Mouse (Mus musculus) myocyte (in vitro differentiated cells): ENCODE measurements around the gene Aven.

Experiments used
- CEBPB ChIP-seq: IDR thresholded peaks from 2 replicates; pipeline ENCODE4 v1.6.1; 2011; ENCODE audit warnings: mild to moderate bottlenecking, moderate library complexity; ENCODE audit not compliant: poor library complexity, insufficient read depth, severe bottlenecking
- E2F4 ChIP-seq: IDR thresholded peaks from one replicate; pipeline ENCODE4 v1.6.1; 2011; ENCODE audit warnings: mild to moderate bottlenecking, control low read depth, moderate library complexity; ENCODE audit not compliant: insufficient read depth
- MAX ChIP-seq: IDR thresholded peaks from one replicate; pipeline ENCODE4 v1.6.1; 2011; ENCODE audit warnings: low read depth, mild to moderate bottlenecking, control low read depth
- MYOD1 ChIP-seq, 3 experiments: IDR thresholded peaks; one replicate each; pipeline ENCODE4 v1.6.1; 2011; ENCODE audit warnings: control low read depth in 2 of 3, low read depth in 2 of 3, mild to moderate bottlenecking in 2 of 3, moderate library complexity in 1 of 3; ENCODE audit not compliant: insufficient read length in 2 of 3, control insufficient read depth in 1 of 3
- MYOG ChIP-seq, 3 experiments: IDR thresholded peaks; one replicate each; pipeline ENCODE4 v1.6.1; 2011; ENCODE audit warnings: control low read depth in 2 of 3, low read depth in 2 of 3, mild to moderate bottlenecking in 2 of 3; ENCODE audit not compliant: insufficient read length in 2 of 3, control insufficient read depth in 1 of 3, insufficient read depth in 1 of 3
- POLR2A ChIP-seq: IDR thresholded peaks from one replicate; pipeline ENCODE4 v1.6.1; 2011; ENCODE audit warnings: low read depth, mild to moderate bottlenecking, control low read depth, moderate library complexity; ENCODE audit not compliant: insufficient read length
- POLR2AphosphoS2 ChIP-seq: IDR thresholded peaks from one replicate; pipeline ENCODE4 v1.6.1; 2011; ENCODE audit warnings: low read depth, control low read depth; ENCODE audit not compliant: insufficient read length
- REST ChIP-seq: IDR thresholded peaks from one replicate; pipeline ENCODE4 v1.6.1; 2011; ENCODE audit warnings: mild to moderate bottlenecking, control low read depth, moderate library complexity; ENCODE audit not compliant: insufficient read depth, insufficient read length
- SRF ChIP-seq: IDR thresholded peaks from one replicate; pipeline ENCODE4 v1.6.1; 2011; ENCODE audit warnings: low read depth; ENCODE audit not compliant: control insufficient read depth, insufficient read length
- TCF12 ChIP-seq: IDR thresholded peaks from one replicate; pipeline ENCODE4 v1.6.1; 2011; ENCODE audit warnings: mild to moderate bottlenecking, control low read depth; ENCODE audit not compliant: poor library complexity, insufficient read depth, severe bottlenecking
- USF1 ChIP-seq: IDR thresholded peaks from one replicate; pipeline ENCODE4 v1.6.1; 2011; ENCODE audit warnings: low read depth, mild to moderate bottlenecking, control low read depth, moderate library complexity

- TF ChIP-seq POLR2A = no peak
- no peak for TF ChIP-seq USF1
- TF ChIP-seq TCF12 = no peak
- TF ChIP-seq MAX = no peak
- no peak for TF ChIP-seq POLR2AphosphoS2
- TF ChIP-seq MYOD1 (IDR thresholded peaks at IDR 0.05; ENCODE audit: control insufficient read depth in 1 of 3, insufficient read length in 2 of 3, low read depth in 2 of 3) = no peak
- TF ChIP-seq CEBPB = no peak
- no peak for TF ChIP-seq MYOG (IDR thresholded peaks at IDR 0.05; ENCODE audit: control insufficient read depth in 1 of 3, insufficient read depth in 1 of 3, insufficient read length in 2 of 3, low read depth in 2 of 3)
- no peak for TF ChIP-seq E2F4
- no peak for TF ChIP-seq REST
- no peak for TF ChIP-seq SRF
These were observed 124.4 kb downstream of the Aven start for GRCm38 (mm10) chr2:112617206-112617605.
